Mouse (Mus musculus): ENCODE measurements around the gene Txndc9. TPM values are rescaled to one million over a fixed set of nuclear protein-coding genes. Genes with fewer than 3 reads are reported as not detected.
"Not testable (repeated sequence)": the region's sequence is repeated elsewhere in the genome, so short reads cannot be mapped to it uniquely, and the experiment has no call there.

Gene Txndc9
- polyA plus RNA-seq, 1 experiment from 2014 or later, result 86.3 TPM

DNA sequence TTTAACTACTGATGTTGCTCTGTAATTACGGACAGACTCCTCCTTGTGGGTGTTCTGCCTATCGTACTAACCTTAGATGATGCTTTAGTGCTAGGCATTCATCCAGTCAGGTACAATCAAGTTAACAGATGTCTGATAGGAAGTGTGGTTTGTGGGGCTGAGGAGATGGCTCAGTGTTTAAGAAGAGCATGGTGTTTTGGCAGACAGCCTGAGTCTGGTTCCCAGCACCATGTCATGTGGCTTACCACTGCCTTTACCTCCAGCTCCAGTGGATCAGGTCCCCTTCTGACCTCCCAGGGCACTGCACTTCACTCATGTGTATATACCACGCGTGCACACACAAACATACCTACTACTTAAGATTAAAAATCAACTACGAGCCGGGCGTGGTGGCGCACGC is 4.3 kb upstream of the Txndc9 start:
- Histone ChIP-seq H3K4me1 (peaks cover 73% of the 10 kb centered on the region), H3K4me3 (no peak overlapping the region), H3K9me3 (replicated peaks) (no peaks in the 10 kb centered on the region), H3K9ac (no peak overlapping the region), H3K36me3 (peaks cover 4% of the 10 kb centered on the region; the same call in 1 of the 2 replicates), H3K27ac (peak overlapping the region; percentile 62), H3K27me3 (replicated peaks) (no peaks in the 10 kb centered on the region), H3K4me2 (0 out of 2 replicates have a peak overlapping the region, but pooled peaks have one; percentile 53)
- 78% methylated on average over 9 of the region's 9 CpGs for WGBS (ENCODE audit: insufficient replicate concordance)
- ATAC-seq, result no peak

DNA sequence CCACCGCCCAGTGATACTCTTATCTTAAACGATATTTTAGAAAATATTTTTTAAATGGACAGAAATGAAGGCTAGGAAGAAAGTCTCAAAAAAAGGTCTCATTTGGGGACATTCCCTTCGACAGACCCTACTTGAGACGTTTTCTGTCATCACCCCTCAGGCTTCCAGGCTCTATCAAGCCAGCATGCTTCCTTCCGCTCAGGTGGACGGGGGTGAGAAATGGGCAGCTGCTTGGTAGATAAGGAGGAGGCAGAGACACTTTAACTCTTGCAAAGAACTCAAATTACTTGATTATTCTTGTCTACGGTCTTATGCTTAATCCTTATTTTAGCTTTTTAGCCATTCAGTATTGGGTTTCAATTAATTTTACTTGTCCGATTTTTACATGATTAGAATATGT is 3.2 kb upstream of the Txndc9 start:
- Histone ChIP-seq H3K27ac (peak overlapping the region; percentile 54), H3K9me3 (replicated peaks) (no peaks in the 10 kb centered on the region), H3K36me3 (peaks cover under 1% of the 10 kb centered on the region; the same call in 1 of the 2 replicates), H3K4me3 (peak overlapping the region; percentile 16), H3K27me3 (replicated peaks) (no peaks in the 10 kb centered on the region), H3K4me2 (peak overlapping the region; percentile 53), H3K9ac (peak overlapping the region; percentile 32; the same call in 1 of the 2 replicates), H3K4me1 (peaks cover 67% of the 10 kb centered on the region)
- WGBS (ENCODE audit: insufficient replicate concordance), result 30% methylated on average over 8 of the region's 8 CpGs
- no peak for ATAC-seq

DNA sequence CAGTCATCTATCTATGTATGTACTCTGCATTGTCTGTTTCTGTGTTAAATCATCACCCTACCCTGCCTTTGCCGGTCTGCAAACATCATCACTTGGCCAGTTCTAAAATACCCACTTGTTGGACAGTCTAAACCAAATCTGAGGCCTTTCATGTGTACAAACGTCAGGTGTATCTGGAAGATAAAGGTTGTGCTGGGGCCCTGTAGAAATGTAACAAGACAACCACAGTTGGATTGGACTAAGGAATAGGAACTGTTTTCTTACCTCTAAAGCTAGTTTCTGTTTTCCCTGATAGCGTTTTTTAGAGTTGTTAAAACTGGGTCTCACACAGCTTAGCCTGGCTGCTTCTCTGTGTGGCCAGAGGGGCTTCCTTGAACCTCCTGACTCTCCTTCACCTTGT is 1.9 kb upstream of the Txndc9 start:
- no peak for ATAC-seq
- WGBS (ENCODE audit: insufficient replicate concordance), result 11% methylated on average over 3 of the region's 3 CpGs
- peaks cover 12% of the 10 kb centered on the region for H3K36me3 ChIP-seq
- peak overlapping the region; percentile 95 for H3K27ac ChIP-seq
- H3K4me1 ChIP-seq, result peaks cover 59% of the 10 kb centered on the region
- no peaks in the 10 kb centered on the region for H3K27me3 ChIP-seq (replicated peaks)
- H3K9me3 ChIP-seq (replicated peaks), result no peaks in the 10 kb centered on the region
- H3K4me3 ChIP-seq, result peak overlapping the region; percentile 93
- peak overlapping the region; percentile 89 for H3K4me2 ChIP-seq
- H3K9ac ChIP-seq, result peak overlapping the region; percentile 98

DNA sequence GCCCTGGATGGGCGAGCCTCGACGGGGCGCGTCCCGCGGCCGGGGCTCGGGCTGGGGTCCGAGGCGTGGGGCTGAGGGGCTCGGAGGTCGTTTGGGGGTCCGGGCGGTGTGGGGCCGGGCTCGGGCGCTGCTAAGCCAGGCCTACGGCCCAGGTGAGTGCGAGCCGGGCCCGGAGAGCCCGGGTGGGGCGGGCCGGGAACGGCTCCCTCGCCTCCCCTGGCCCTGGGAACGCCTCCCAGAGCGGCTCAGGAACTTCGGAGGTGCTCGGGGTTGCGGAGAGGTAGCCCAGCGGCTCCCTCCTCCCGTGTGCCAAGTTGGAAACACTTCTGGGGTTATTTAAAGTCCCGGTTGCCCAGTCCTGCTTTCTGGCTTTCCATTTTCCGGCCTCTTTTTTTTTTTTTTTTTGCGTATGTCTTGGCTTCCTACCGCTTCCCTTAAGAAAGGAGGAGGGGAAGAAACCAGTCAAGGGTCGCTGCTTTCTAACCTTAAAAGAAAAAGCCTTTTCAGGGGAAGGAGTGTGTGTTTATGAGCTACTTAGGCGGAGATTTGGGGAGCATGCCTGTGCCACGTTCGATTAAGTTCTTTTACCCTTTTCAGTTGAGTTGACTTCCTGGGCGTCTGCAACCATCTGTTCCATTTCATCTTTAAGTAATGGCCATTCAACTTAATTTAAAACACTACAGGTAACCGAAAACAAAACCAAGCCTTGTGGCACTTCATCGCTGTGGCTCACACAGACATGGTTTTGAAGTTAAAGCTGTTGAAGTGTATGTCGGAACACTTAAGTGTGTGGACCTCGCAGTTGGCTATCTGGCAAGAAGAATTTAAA is 892 bp upstream of the Txndc9 start:
- Histone ChIP-seq H3K4me2 (peak overlapping the region; percentile 89), H3K27ac (peak overlapping the region; percentile 95), H3K9me3 (replicated peaks) (no peaks in the 10 kb centered on the region), H3K4me1 (peaks cover 49% of the 10 kb centered on the region), H3K4me3 (peak overlapping the region; percentile 93), H3K9ac (peak overlapping the region; percentile 98), H3K36me3 (peaks cover 21% of the 10 kb centered on the region), H3K27me3 (replicated peaks) (no peaks in the 10 kb centered on the region)
- peak; percentile 58 for ATAC-seq
- 2% methylated on average over 38 of the region's 47 CpGs for WGBS (ENCODE audit: insufficient replicate concordance)

DNA sequence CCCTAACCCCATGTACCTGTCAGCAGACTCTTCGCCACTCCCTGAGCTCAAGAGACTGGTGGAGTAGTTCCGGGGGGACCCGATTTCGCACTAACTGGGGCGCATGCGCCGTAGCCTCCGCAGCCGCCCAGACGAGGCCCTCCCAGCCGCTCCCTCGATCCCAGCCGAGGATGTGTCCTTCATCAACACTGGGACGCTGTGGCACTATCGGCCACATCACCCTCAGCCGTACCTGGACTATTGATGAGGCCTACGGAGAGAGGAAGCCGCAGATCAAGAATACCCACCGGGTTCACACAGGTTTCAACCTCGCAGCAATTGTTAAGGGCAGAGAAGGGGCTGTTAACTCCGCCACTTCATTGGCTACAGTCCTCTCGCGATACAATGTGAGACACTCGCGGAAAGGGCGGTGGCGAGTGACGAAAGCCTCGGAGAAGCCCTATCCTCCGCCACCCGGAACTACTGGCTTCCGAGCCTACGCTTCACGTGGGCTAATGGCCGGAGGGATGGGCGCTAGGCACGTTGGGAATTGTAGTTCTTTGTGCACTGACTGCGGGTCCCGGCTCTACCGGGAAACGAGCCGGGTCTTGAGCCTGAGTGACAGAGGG is 712 bp downstream of the Txndc9 start:
- no peaks in the 10 kb centered on the region for H3K27me3 ChIP-seq (replicated peaks)
- ATAC-seq, result peak; percentile 86
- peak overlapping the region; percentile 98 for H3K9ac ChIP-seq
- under 1% methylated on average over 42 of the region's 42 CpGs for WGBS (ENCODE audit: insufficient replicate concordance)
- H3K27ac ChIP-seq, result peak overlapping the region; percentile 95
- H3K9me3 ChIP-seq (replicated peaks), result no peaks in the 10 kb centered on the region
- peaks cover 37% of the 10 kb centered on the region for H3K36me3 ChIP-seq
- H3K4me2 ChIP-seq, result peak overlapping the region; percentile 89
- H3K4me1 ChIP-seq, result peaks cover 36% of the 10 kb centered on the region
- H3K4me3 ChIP-seq, result peak overlapping the region; percentile 93

DNA sequence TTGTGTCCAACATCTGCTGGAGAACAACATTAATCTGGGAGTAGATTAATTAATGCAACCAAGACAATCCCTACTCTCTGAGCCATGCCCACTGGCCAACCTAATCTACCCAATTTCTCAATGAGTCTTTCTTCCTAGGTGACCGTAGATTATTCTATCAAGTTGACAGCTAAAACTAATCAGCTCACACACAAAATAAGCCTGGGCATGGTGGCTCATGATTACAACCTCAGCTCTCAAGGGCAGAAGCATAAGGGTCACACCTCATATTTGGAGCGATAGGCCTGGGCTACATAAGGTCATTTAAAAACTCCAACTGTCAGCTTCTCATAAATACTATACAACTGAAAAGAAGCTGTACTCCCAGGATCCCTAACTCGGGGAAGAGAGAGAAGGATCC is 1.5 kb downstream of the Txndc9 start:
- Histone ChIP-seq H3K9ac (peak overlapping the region; percentile 77), H3K27ac (peak overlapping the region; percentile 95), H3K36me3 (peaks cover 45% of the 10 kb centered on the region), H3K9me3 (replicated peaks) (no peaks in the 10 kb centered on the region), H3K4me1 (peaks cover 28% of the 10 kb centered on the region), H3K4me2 (peak overlapping the region; percentile 89), H3K27me3 (replicated peaks) (no peaks in the 10 kb centered on the region), H3K4me3 (peak overlapping the region; percentile 93)
- 13% methylated on average over 3 of the region's 3 CpGs for whole genome bisulfite sequencing (ENCODE audit: insufficient replicate concordance)
- ATAC-seq, result no peak

DNA sequence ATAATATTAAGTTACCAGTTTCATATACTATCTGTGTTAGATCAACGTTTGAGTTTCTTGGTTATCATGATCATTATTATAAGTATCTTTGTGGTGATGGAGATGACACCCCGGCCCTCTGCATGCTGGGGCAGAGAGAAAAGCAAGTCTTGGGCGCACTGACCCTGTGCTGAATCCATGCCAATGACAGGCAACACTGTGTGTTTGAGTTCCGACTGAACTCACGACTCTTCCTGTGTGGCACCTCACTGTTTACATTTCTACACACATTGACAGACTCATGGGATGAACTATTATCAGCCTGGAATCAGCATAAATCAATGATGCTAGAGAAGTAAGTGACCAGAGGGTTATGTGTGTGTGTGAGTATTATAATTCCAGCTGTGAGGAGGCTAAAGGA is 9.8 kb downstream of the Txndc9 start:
- no peak overlapping the region for H3K9ac ChIP-seq
- no peak overlapping the region for H3K4me2 ChIP-seq
- no peaks in the 10 kb centered on the region for H3K4me1 ChIP-seq
- peaks cover 78% of the 10 kb centered on the region for H3K36me3 ChIP-seq
- 85% methylated on average over 5 of the region's 5 CpGs for WGBS (ENCODE audit: insufficient replicate concordance)
- H3K27ac ChIP-seq, result no peak overlapping the region
- H3K27me3 ChIP-seq (replicated peaks), result no peaks in the 10 kb centered on the region
- H3K9me3 ChIP-seq (replicated peaks), result no peaks in the 10 kb centered on the region
- no peak overlapping the region for H3K4me3 ChIP-seq
- ATAC-seq, result no peak

DNA sequence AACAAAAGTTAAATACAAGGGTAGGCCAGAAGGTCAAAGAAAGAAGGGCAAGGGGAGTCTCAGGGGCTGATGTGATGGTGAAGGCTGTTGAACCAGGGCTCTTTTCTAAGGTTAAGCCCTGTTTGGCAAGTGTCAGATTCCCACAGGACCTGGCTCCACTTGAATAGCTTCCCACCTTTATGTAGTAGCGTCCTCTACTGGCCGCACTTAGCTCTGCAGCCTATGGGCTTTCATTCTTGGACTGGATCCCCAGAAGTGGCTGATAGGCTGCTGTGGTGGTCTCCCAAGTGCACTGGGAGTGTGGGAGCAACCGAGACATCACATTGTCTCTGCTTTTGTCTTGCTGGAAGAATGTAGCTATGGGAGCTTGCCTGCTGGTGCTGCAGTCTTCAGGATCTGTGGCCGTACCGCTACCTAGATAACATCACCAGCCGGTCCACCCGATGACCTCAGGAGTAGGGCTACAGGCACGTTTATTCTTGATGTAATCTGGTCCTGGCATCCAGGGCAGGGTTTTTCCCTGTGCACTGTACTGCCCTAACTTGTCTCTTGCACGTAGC is 11.8 kb downstream of the Txndc9 start:
- H3K4me3 ChIP-seq, result no peak overlapping the region

DNA sequence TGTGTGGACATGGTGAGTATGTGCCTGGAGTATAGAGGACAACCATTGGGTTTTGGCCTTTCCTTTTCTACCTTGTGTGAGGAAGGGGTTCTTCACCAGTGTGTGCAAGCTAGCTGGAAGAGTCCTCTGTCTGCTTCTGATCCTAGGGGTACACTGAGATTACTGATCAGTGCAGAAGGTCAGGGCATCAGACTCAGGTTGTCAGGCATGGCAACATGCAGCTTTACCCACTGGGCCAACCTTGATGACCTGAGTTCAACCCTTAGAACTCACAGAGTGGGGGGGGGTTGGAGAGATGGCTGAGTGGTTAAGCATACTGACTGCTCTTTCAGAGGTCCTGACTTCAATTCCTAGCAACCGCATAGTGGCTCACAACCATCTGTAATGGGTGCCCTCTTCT is 13.4 kb downstream of the Txndc9 start:
- Histone ChIP-seq H3K4me3 (no peak overlapping the region), H3K9me3 (replicated peaks) (no peaks in the 10 kb centered on the region), H3K9ac (no peak overlapping the region), H3K27me3 (replicated peaks) (no peaks in the 10 kb centered on the region), H3K27ac (no peak overlapping the region), H3K4me2 (no peak overlapping the region), H3K36me3 (peaks cover 43% of the 10 kb centered on the region), H3K4me1 (no peaks in the 10 kb centered on the region)
- WGBS (ENCODE audit: insufficient replicate concordance), result 100% methylated on average over 1 of the region's 1 CpGs
- ATAC-seq, result no peak

More for the DNA sequence above, 11.8 kb downstream of the Txndc9 start:
- Histone ChIP-seq H3K9me3 (replicated peaks) (no peaks in the 10 kb centered on the region), H3K4me1 (no peaks in the 10 kb centered on the region), H3K27ac (no peak overlapping the region), H3K9ac (no peak overlapping the region), H3K27me3 (replicated peaks) (no peaks in the 10 kb centered on the region), H3K36me3 (peaks cover 58% of the 10 kb centered on the region), H3K4me2 (no peak overlapping the region)
- ATAC-seq, result no peak
- 68% methylated on average over 9 of the region's 9 CpGs for WGBS (ENCODE audit: insufficient replicate concordance)

DNA sequence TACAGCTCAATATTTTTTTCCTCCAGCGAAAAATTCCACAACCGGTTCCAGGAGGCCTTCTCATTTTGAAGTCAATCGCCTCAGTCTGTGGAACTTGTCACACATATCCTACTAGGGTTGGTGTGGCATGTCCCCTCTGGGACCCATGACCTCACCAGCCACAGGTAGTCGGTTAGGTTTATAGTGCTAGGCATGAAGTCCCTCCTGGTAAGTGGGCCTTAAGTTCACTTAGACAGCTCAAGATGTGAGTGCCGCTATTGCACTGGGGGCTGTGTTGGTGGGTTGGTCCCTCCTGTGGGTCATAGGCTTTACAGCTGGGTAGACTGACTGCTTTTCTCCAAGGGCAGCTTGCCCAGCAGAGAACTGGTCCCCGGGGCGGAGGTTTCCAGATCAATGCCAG is 20.4 kb downstream of the Txndc9 start:
- no peak for ATAC-seq
- H3K27me3 ChIP-seq (replicated peaks), result no peaks in the 10 kb centered on the region
- WGBS (ENCODE audit: insufficient replicate concordance), result 83% methylated on average over 7 of the region's 7 CpGs

DNA sequence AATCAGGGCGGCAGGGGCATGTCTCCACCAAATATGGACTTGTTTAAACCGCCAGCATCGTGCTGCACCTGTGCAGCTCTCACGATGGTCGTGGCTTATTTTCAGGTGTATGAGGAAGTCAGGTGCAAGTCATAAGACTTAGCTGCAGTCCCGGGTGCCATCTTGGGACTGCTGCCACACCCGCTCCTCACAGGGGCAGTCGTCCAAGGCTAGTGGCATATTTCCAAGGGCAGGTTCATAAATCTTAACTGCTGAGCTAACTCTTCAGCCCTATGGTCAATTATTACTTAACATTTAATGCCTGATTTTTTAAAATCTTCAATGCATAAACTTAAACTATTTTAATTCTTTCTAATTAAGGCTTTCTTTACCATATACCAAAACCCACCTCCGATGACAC is 21.0 kb downstream of the Txndc9 start:
- ATAC-seq; H3K4me1 ChIP-seq; H3K27ac ChIP-seq; H3K36me3 ChIP-seq; H3K4me3 ChIP-seq; H3K27me3 ChIP-seq (replicated peaks); H3K9me3 ChIP-seq (replicated peaks); H3K9ac ChIP-seq; H3K4me2 ChIP-seq: not testable (repeated sequence)
- WGBS (ENCODE audit: insufficient replicate concordance), result 62% methylated on average over 9 of the region's 9 CpGs

More for the DNA sequence above, 20.4 kb downstream of the Txndc9 start:
- no peak overlapping the region for H3K27ac ChIP-seq
- H3K9me3 ChIP-seq (replicated peaks), result no peaks in the 10 kb centered on the region
- no peak overlapping the region for H3K9ac ChIP-seq
- no peaks in the 10 kb centered on the region for H3K36me3 ChIP-seq
- H3K4me1 ChIP-seq, result no peaks in the 10 kb centered on the region
- no peak overlapping the region for H3K4me2 ChIP-seq
- H3K4me3 ChIP-seq, result no peak overlapping the region

DNA sequence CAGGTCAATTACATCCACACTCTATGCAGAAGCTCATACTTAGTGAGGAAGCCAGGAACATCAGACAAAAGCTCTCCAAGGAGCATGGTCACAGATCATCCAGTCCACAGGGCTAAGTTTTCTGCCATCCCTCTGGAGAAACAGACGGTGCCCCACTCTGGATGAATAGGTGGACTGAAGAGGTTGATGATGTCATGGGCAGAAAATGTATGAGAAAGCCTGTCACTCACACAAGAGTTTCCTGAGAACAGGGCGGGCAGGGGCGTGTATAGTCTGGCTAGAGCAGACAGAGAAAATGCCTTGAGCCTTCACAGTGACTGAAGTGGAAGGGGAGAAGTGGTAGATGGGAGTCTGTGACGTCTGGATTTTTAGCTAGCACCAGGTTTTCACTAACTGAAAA is 26.2 kb downstream of the Txndc9 start:
- no peaks in the 10 kb centered on the region for H3K4me1 ChIP-seq
- H3K27ac ChIP-seq, result no peak overlapping the region
- no peak overlapping the region for H3K4me3 ChIP-seq
- ATAC-seq, result no peak
- H3K4me2 ChIP-seq, result no peak overlapping the region
- 47% methylated on average over 4 of the region's 4 CpGs for WGBS (ENCODE audit: insufficient replicate concordance)
- H3K27me3 ChIP-seq (replicated peaks), result no peaks in the 10 kb centered on the region
- no peak overlapping the region for H3K9ac ChIP-seq
- no peaks in the 10 kb centered on the region for H3K36me3 ChIP-seq
- no peaks in the 10 kb centered on the region for H3K9me3 ChIP-seq (replicated peaks)
